Mouse (Mus musculus): ENCODE measurements around the gene Vmn1r179.
"Not testable (repeated sequence)": the region's sequence is repeated elsewhere in the genome, so short reads cannot be mapped to it uniquely, and the experiment has no call there.

DNA sequence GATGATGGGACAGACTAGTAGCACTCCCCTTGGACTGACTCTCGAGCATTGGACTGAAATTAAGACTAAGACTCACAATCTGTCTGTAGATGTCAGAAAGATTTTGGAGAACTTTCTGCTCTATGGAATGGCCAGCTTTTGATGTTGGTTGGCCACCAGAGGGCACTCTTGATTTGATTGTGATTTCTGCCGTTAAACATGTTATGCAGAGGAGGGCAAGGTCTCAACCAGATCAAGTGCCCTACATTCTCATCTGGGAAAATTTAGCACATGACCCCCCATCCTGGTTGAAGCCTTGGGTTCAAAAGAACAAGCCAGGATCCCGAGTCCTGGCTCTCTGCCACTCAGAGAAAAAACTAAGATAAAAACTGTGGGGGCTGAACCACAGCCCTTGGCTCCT, 41.3 kb downstream of the Vmn1r179 start:
- not testable (repeated sequence) for TF ChIP-seq CTCF (IDR thresholded peaks at IDR 0.05; ENCODE audit: borderline replicate concordance, insufficient read depth, low read depth, low read length); POLR2A (IDR thresholded peaks at IDR 0.05; ENCODE audit: borderline replicate concordance, insufficient read depth, low read length)

Data from cerebellum, adult 2 months (tissue).